Mouse (Mus musculus) liver, embryonic 14.5 days (tissue): ENCODE results near the gene Pym1. TPM values are rescaled to one million over a fixed set of nuclear protein-coding genes. Genes with fewer than 3 reads are reported as not detected.

Source experiments
- ATAC-seq: fragments of 200-750 bp; cut with Nextera tagmentation; 2 replicates; pipeline ENCODE4 v1.8.0; 2017; ENCODE audit warnings: moderate number of reproducible peaks, mild to moderate bottlenecking, moderate library complexity; ENCODE audit not compliant: insufficient read depth
- DNase-seq, 3 experiments: peaks; one replicate each; pipeline ENCODE4 v3.0.0-alpha.2; 2012 to 2013; ENCODE audit warnings: low read depth in 3 of 3, low spot score in 3 of 3
- H3K27ac ChIP-seq: fragments of 300-500 bp; sonication (generic); 2 replicates; pipeline ENCODE4 v1.5.1; 2014; ENCODE audit warnings: moderate library complexity, mild to moderate bottlenecking, control low read depth, inconsistent platforms
- H3K27me3 ChIP-seq: fragments of 300-500 bp; sonication (generic); 2 replicates; pipeline ENCODE4 v1.6.1; 2014; ENCODE audit warnings: mild to moderate bottlenecking, low read length, moderate library complexity; ENCODE audit not compliant: control insufficient read depth, insufficient read depth
- H3K36me3 ChIP-seq: fragments of 300-500 bp; sonication (generic); replicated peaks from 2 replicates; pipeline ENCODE4 v1.6.1; 2014; ENCODE audit warnings: low read depth; ENCODE audit not compliant: control insufficient read depth, insufficient read depth
- H3K4me1 ChIP-seq, 2 experiments: fragments of 200-500 bp in 1 of 2; fragments of 300-500 bp in 1 of 2; sonication (generic) in 1 of 2; replicated peaks; 2 replicates each; pipeline ENCODE4 v1.6.1; 2012 to 2014; ENCODE audit warnings: antibody characterized with exemption in 1 of 2, inconsistent platforms in 1 of 2, low read length in 1 of 2; ENCODE audit not compliant: control insufficient read depth in 2 of 2, insufficient read depth in 2 of 2
- H3K4me2 ChIP-seq: fragments of 300-500 bp; sonication (generic); 2 replicates; pipeline ENCODE4 v1.6.1; 2014; ENCODE audit warnings: low read depth, mild to moderate bottlenecking, control low read depth, moderate library complexity
- H3K4me3 ChIP-seq, 2 experiments: fragments of 200-500 bp in 1 of 2; fragments of 300-500 bp in 1 of 2; sonication (generic) in 1 of 2; 2 replicates each; pipeline ENCODE4 v1.5.1; 2012 to 2014; ENCODE audit warnings: low read depth in 2 of 2, low read length in 2 of 2, mild to moderate bottlenecking in 2 of 2, control low read depth in 1 of 2, inconsistent platforms in 1 of 2, moderate library complexity in 1 of 2; ENCODE audit not compliant: insufficient read depth in 1 of 2
- H3K9ac ChIP-seq: fragments of 300-500 bp; sonication (generic); replicated peaks from 2 replicates; pipeline ENCODE4 v1.6.1; 2014; ENCODE audit warnings: mild to moderate bottlenecking, control low read depth, moderate library complexity
- H3K9me3 ChIP-seq: fragments of 300-500 bp; sonication (generic); 2 replicates; pipeline ENCODE4 v1.6.1; 2016; ENCODE audit warnings: low read length, mixed read lengths; ENCODE audit not compliant: control insufficient read depth
- CTCF ChIP-seq: IDR thresholded peaks from 2 replicates; pipeline ENCODE4 v1.5.1; 2016; ENCODE audit warnings: antibody characterized with exemption, low read depth, control low read depth
- EP300 ChIP-seq: IDR thresholded peaks from 2 replicates; pipeline ENCODE4 v1.6.1; 2016; ENCODE audit warnings: antibody characterized with exemption, low read depth
- WGBS: fragments of 180-500 bp; shearing (Covaris S2); extraction: QIAGEN DNeasy Blood & Tissue Kit; methylation state at CpG from one replicate; pipeline ENCODE4 v1.1.7; 2014; ENCODE audit not compliant: insufficient replicate concordance; 5-methylcytosine and 5-hydroxymethylcytosine counted together
- polyA plus RNA-seq, 2 experiments: library from polyadenylated mRNA; depleted of rRNA in 1 of 2; stranded (reverse) in 1 of 2; unstranded in 1 of 2; fragments of >200 nt; fragmentation: Nextera tagmentation in 1 of 2; extraction: Ambion mirVana in 1 of 2; gene quantifications; 2 replicates each; pipeline versions ENCODE4 v1.2.1 to v1.2.3; 2012 to 2014

Pym1 gene
- polyA plus RNA-seq (2012; rRNA removed) (14.2 and 19.5 TPM in 2 replicates), polyA plus RNA-seq (2014; fragmentation: Nextera tagmentation; extraction: Ambion mirVana) (12.4 and 15.3 TPM in 2 replicates)

GRCm38 (mm10) chr10:128747646-128748251 is at the start of gene Pym1:
Gene Pym1, plus strand, starts transcription at chr10:128747889.
- H3K9me3 ChIP-seq = no peaks in the 10 kb centered on the region
- ATAC-seq (peak; percentile 88), DNase-seq (peak; percentile 77 to 85 (median 78))
- H3K36me3 ChIP-seq = no peaks in the 10 kb centered on the region; the same call in 1 of the 2 replicates
- WGBS = under 1% methylated on average over 36 of the region's 36 CpGs
- peak within 1 kb of the TSS; percentile 83 for H3K4me2 ChIP-seq
- H3K4me1 ChIP-seq = peaks cover 11 to 32% of the 10 kb centered on the region in 2 experiments
- peaks cover 26% of the 10 kb centered on the region for H3K27me3 ChIP-seq
- peak within 1 kb of the TSS; percentile 71 for H3K9ac ChIP-seq
- peak within 1 kb of the TSS; percentile 95 for H3K4me3 ChIP-seq
- peak within 1 kb of the TSS; percentile 84 for H3K27ac ChIP-seq
- TF ChIP-seq CTCF = no peak
- TF ChIP-seq EP300 = no peak

- Histone ChIP-seq H3K27ac (no peak overlapping the region), H3K4me1 (peaks cover 11 to 33% of the 10 kb centered on the region in 2 experiments), H3K4me3 (no peak overlapping the region), H3K36me3 (peaks cover 51% of the 10 kb centered on the region), H3K27me3 (no peaks in the 10 kb centered on the region), H3K9me3 (no peaks in the 10 kb centered on the region), H3K9ac (no peak overlapping the region), H3K4me2 (no peak overlapping the region)
- TF ChIP-seq EP300 (no peak), CTCF (no peak)
- 75% methylated on average over 5 of the region's 5 CpGs for WGBS
- ATAC-seq (no peak), DNase-seq (no peak)
These were observed 48.7 kb upstream of the Pym1 start for GRCm38 (mm10) chr10:128699006-128699405.

GRCm38 (mm10) chr10:128699611-128700010 is 48.1 kb upstream of the Pym1 start:
- Histone ChIP-seq H3K4me3 (no peak overlapping the region), H3K36me3 (peaks cover 51% of the 10 kb centered on the region), H3K27ac (no peak overlapping the region), H3K4me2 (no peak overlapping the region), H3K27me3 (no peaks in the 10 kb centered on the region), H3K9ac (no peak overlapping the region), H3K9me3 (no peaks in the 10 kb centered on the region), H3K4me1 (peaks cover 11 to 33% of the 10 kb centered on the region in 2 experiments)
- 41% methylated on average over 11 of the region's 11 CpGs for WGBS
- DNase-seq (no peak), ATAC-seq (no peak)
- TF ChIP-seq EP300 = no peak
- no peak for TF ChIP-seq CTCF

GRCm38 (mm10) chr10:128700712-128701111 is 47.0 kb upstream of the Pym1 start:
- H3K27ac ChIP-seq = no peak overlapping the region
- no peak overlapping the region for H3K4me3 ChIP-seq
- 82% methylated on average over 5 of the region's 5 CpGs for WGBS
- H3K4me1 ChIP-seq = peaks cover 17 to 34% of the 10 kb centered on the region in 2 experiments
- no peak for TF ChIP-seq CTCF
- no peak for TF ChIP-seq EP300
- H3K27me3 ChIP-seq = no peaks in the 10 kb centered on the region
- no peak overlapping the region for H3K4me2 ChIP-seq
- no peaks in the 10 kb centered on the region for H3K9me3 ChIP-seq
- DNase-seq (no peak), ATAC-seq (no peak)
- H3K9ac ChIP-seq = no peak overlapping the region
- peaks cover 51% of the 10 kb centered on the region for H3K36me3 ChIP-seq

GRCm38 (mm10) chr10:128702328-128703007 is 45.2 kb upstream of the Pym1 start:
- 54% methylated on average over 6 of the region's 6 CpGs for WGBS
- no peak overlapping the region for H3K4me3 ChIP-seq
- ATAC-seq = no peak
- H3K9ac ChIP-seq = no peak overlapping the region
- H3K4me1 ChIP-seq = peaks cover 14 to 30% of the 10 kb centered on the region in 2 experiments
- H3K36me3 ChIP-seq = peaks cover 51% of the 10 kb centered on the region
- no peaks in the 10 kb centered on the region for H3K27me3 ChIP-seq
- no peak for DNase-seq
- no peaks in the 10 kb centered on the region for H3K9me3 ChIP-seq
- peak overlapping the region; percentile 91; the same call in 1 of the 2 replicates for H3K4me2 ChIP-seq
- TF ChIP-seq CTCF (no peak), EP300 (no peak)
- no peak overlapping the region for H3K27ac ChIP-seq
